Mouse (Mus musculus) small intestine, adult 2 months (tissue): ENCODE results near the gene Rxfp4. TPM values are rescaled to one million over a fixed set of nuclear protein-coding genes. Genes with fewer than 3 reads are reported as not detected.

Experiments used
- H3K27ac ChIP-seq: fragments of 200-500 bp; 2 replicates; pipeline ENCODE4 v1.5.1; 2012; ENCODE audit warnings: low read depth, low read length, control low read depth, inconsistent platforms; ENCODE audit not compliant: insufficient read depth
- H3K27me3 ChIP-seq: fragments of 200-500 bp; 2 replicates; pipeline ENCODE4 v1.6.1; 2012; ENCODE audit warnings: mild to moderate bottlenecking, moderate library complexity, low read length, inconsistent platforms; ENCODE audit not compliant: control insufficient read depth, insufficient read depth
- H3K36me3 ChIP-seq: fragments of 200-500 bp; 2 replicates; pipeline ENCODE4 v1.6.1; 2012; ENCODE audit warnings: mild to moderate bottlenecking, low read length, control low read depth, inconsistent platforms; ENCODE audit not compliant: control insufficient read depth, insufficient read depth
- H3K4me1 ChIP-seq: fragments of 200-500 bp; 2 replicates; pipeline ENCODE4 v1.6.1; 2012; ENCODE audit warnings: low read length, inconsistent platforms, mixed read lengths; ENCODE audit not compliant: control insufficient read depth, insufficient read depth, insufficient read length
- H3K4me3 ChIP-seq: fragments of 200-500 bp; 2 replicates; pipeline ENCODE4 v1.5.1; 2012; ENCODE audit warnings: low read depth, mild to moderate bottlenecking, control low read depth, inconsistent platforms, low read length, moderate library complexity
- CTCF ChIP-seq: fragments of 200-500 bp; IDR thresholded peaks from 2 replicates; pipeline ENCODE4 v1.5.1; 2012; ENCODE audit warnings: low read depth, mild to moderate bottlenecking, control low read depth, inconsistent platforms, low read length, moderate library complexity, mixed read lengths; ENCODE audit not compliant: insufficient replicate concordance, insufficient read length; ENCODE audit errors: extremely low read depth
- POLR2A ChIP-seq: fragments of 200-500 bp; IDR thresholded peaks from 2 replicates; pipeline ENCODE4 v1.6.1; 2012; ENCODE audit warnings: low read depth, mild to moderate bottlenecking, control low read depth, inconsistent platforms, low read length, moderate library complexity
- WGBS: fragments of 180-500 bp; shearing (Covaris S2); methylation state at CpG from one replicate; pipeline ENCODE4 v1.1.7; 2018; 5-methylcytosine and 5-hydroxymethylcytosine counted together
- polyA plus RNA-seq: library from polyadenylated mRNA; depleted of rRNA; stranded (reverse); fragments of >200 nt; gene quantifications from 2 replicates; pipeline ENCODE4 v1.2.3, GENCODE M21; 2012

Gene Rxfp4
- polyA plus RNA-seq, 1 experiment: not detected

DNA sequence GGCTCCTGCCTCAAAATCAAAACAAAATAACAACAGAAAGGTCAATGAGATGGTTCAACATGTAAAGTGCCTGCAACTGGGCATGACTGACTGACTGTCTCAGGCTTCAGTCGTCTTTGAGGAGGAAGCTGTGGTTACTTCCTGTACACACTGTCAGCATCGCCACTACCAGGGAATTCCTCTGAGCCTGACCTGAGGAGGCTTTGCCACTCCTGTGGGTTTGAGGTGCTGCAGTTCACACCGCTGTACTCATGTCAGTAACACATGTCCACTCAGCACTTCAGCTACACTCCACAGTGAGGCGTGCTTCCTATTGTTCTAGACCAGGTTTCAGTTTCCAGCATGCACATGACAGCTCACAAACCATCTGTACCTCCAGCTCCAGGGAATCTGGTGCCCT, 11.2 kb upstream of the Rxfp4 start:
- H3K4me3 ChIP-seq: no peak overlapping the region
- H3K36me3 ChIP-seq: no peaks in the 10 kb centered on the region
- H3K27ac ChIP-seq: no peak overlapping the region
- TF ChIP-seq POLR2A (no peak), CTCF (no peak)
- H3K27me3 ChIP-seq: no peaks in the 10 kb centered on the region
- peaks cover 2% of the 10 kb centered on the region; the same call in 1 of the 2 replicates for H3K4me1 ChIP-seq
- 54% methylated on average over 4 of the region's 4 CpGs for WGBS

DNA sequence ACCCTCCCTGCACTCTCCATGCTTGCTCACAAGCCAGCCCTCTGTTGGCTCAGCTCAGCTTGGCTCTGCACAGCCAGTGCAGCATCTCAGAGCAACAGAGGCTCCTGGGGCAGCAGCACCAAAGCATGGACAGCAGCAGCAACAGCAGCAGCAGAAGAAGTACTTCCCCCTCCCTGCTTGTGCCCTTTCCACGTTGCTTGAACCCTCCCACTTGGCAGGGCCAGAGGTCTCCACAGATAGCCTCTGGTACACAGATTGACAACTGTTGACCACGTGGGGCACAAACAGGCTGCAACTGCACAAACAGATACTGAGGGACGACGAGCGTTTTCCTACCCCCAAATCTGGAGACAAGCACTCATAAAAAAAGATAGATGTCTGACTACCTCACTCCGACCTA, 6.9 kb upstream of the Rxfp4 start:
- WGBS: 14% methylated on average over 6 of the region's 6 CpGs
- peaks cover 2% of the 10 kb centered on the region; the same call in 1 of the 2 replicates for H3K4me1 ChIP-seq
- no peak overlapping the region for H3K27ac ChIP-seq
- no peak overlapping the region for H3K4me3 ChIP-seq
- no peaks in the 10 kb centered on the region for H3K27me3 ChIP-seq
- no peak for TF ChIP-seq POLR2A
- TF ChIP-seq CTCF: no peak
- H3K36me3 ChIP-seq: no peaks in the 10 kb centered on the region

- no peak for TF ChIP-seq POLR2A
- H3K36me3 ChIP-seq: no peaks in the 10 kb centered on the region
- WGBS: 29% methylated on average over 5 of the region's 5 CpGs
Measured at GRCm38 (mm10) chr3:88658441-88659127, 5.6 kb upstream of the Rxfp4 start.

DNA sequence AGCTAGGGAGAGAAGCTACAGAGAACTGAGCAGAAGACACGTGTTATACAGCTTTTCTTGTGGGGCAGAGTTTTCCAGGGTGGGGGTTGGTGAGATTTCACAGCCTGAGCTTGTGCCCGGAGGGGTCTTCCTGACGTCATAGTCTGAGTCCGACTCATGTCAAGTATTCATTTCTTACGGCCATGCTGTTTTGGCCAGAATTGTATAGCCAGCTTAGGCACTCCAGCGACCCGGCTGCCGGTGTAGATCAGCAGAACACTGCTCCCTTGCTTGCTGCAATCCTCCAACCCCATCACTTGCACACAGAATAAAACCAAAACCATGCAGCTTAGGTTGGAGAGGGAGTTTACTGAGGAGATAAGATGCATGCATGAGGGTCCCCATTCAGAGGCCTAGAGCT, 2.7 kb upstream of the Rxfp4 start:
- TF ChIP-seq POLR2A (no peak), CTCF (no peak)
- WGBS: 90% methylated on average over 8 of the region's 8 CpGs
- Histone ChIP-seq H3K27ac (no peak overlapping the region), H3K27me3 (no peaks in the 10 kb centered on the region), H3K4me1 (peaks cover 22% of the 10 kb centered on the region; the same call in 1 of the 2 replicates), H3K4me3 (no peak overlapping the region), H3K36me3 (no peaks in the 10 kb centered on the region)

More at GRCm38 (mm10) chr3:88658441-88659127, 5.6 kb upstream of the Rxfp4 start:
- no peak overlapping the region for H3K27ac ChIP-seq
- H3K4me1 ChIP-seq: peaks cover 4% of the 10 kb centered on the region; the same call in 1 of the 2 replicates
- H3K27me3 ChIP-seq: no peaks in the 10 kb centered on the region
- H3K4me3 ChIP-seq: no peak overlapping the region

- Histone ChIP-seq H3K4me3 (no peak overlapping the region), H3K27me3 (no peaks in the 10 kb centered on the region), H3K27ac (no peak overlapping the region), H3K4me1 (peaks cover 20% of the 10 kb centered on the region; the same call in 1 of the 2 replicates), H3K36me3 (no peaks in the 10 kb centered on the region)
- TF ChIP-seq POLR2A (no peak), CTCF (no peak)
- WGBS: 36% methylated on average over 4 of the region's 4 CpGs
Measured at GRCm38 (mm10) chr3:88654621-88655020, 1.7 kb upstream of the Rxfp4 start.

- 38% methylated on average over 6 of the region's 6 CpGs for WGBS
- Histone ChIP-seq H3K4me1 (peaks cover 20% of the 10 kb centered on the region; the same call in 1 of the 2 replicates), H3K27ac (no peak overlapping the region), H3K36me3 (no peaks in the 10 kb centered on the region), H3K27me3 (no peaks in the 10 kb centered on the region), H3K4me3 (no peak overlapping the region)
- TF ChIP-seq POLR2A: no peak
- TF ChIP-seq CTCF: no peak
Measured at GRCm38 (mm10) chr3:88653516-88654370, 801 bp upstream of the Rxfp4 start.
